In genomic region chr9:66886366-66886765, GRCm38 (mm10) we compare ENCODE assay signal across 14 mouse cellular contexts. TPM values are rescaled to one million over a fixed set of nuclear protein-coding genes. Genes with fewer than 3 reads are reported as not detected.
DNase-seq lines count a peak whose midpoint lies in the region; ATAC-seq and TF ChIP-seq lines count a peak whose summit lies in the region.
"Had no signal": no experiment of that assay in that cellular context is flagged by ENCODE, and none has a peak within 500 bp of the region (broad histone marks: within the 10 kb centered on the region; RNA-seq: fewer than 3 reads in every experiment).

No protein-coding gene starts in this region.

- ATAC-seq in forebrain, embryonic 11.5 days (replicated peaks; ENCODE audit: low FRiP score), result no peak
- ATAC-seq in midbrain, embryonic 15.5 days (replicated peaks), result no peak
- ATAC-seq in intestine, postnatal 0 days, result peak; percentile 41; the same call in 1 of the 2 replicates
- ATAC-seq in stomach, embryonic 16.5 days (ENCODE audit: insufficient read depth, low FRiP score), result no peak

- no peak for TF ChIP-seq CTCF in intestine, postnatal 0 days (IDR thresholded peaks at IDR 0.05; ENCODE audit: low read depth)

- H3K4me1 ChIP-seq in forebrain, embryonic 10.5 days, result peaks cover 59% of the 10 kb centered on the region
- H3K4me1 ChIP-seq in forebrain, embryonic 11.5 days (replicated peaks; ENCODE audit: control insufficient read depth, insufficient read depth, low read length), result peaks cover 15% of the 10 kb centered on the region
- H3K4me1 ChIP-seq in midbrain, embryonic 10.5 days, result peaks cover 38% of the 10 kb centered on the region
- H3K4me1 ChIP-seq in midbrain, embryonic 15.5 days, result peaks cover 23% of the 10 kb centered on the region
- H3K4me1 ChIP-seq in intestine, postnatal 0 days (replicated peaks; ENCODE audit: control insufficient read depth, insufficient read depth, low read length), result peaks cover 14% of the 10 kb centered on the region; the same call in 1 of the 2 replicates
- H3K4me1 ChIP-seq in stomach, embryonic 16.5 days (ENCODE audit: control insufficient read depth, insufficient read depth, low read length), result peaks cover 21% of the 10 kb centered on the region; the same call in 1 of the 2 replicates

- 25% methylated on average over 3 of the region's 3 CpGs for WGBS in forebrain, embryonic 10.5 days
- 30% methylated on average over 3 of the region's 3 CpGs for WGBS in forebrain, embryonic 11.5 days
- 20% methylated on average over 3 of the region's 3 CpGs for WGBS in midbrain, embryonic 10.5 days
- 15% methylated on average over 3 of the region's 3 CpGs for WGBS in midbrain, embryonic 15.5 days
- WGBS in intestine, postnatal 0 days, result 33% methylated on average over 3 of the region's 3 CpGs
- 35% methylated on average over 3 of the region's 3 CpGs for WGBS in stomach, embryonic 16.5 days

- H3K36me3 ChIP-seq in forebrain, embryonic 10.5 days (replicated peaks), result no peaks in the 10 kb centered on the region
- H3K36me3 ChIP-seq in forebrain, embryonic 11.5 days (ENCODE audit: control insufficient read depth, insufficient read depth, low read length), result no peaks in the 10 kb centered on the region
- peaks cover 5% of the 10 kb centered on the region; the same call in 1 of the 2 replicates for H3K36me3 ChIP-seq in midbrain, embryonic 10.5 days
- H3K36me3 ChIP-seq in midbrain, embryonic 15.5 days (replicated peaks), result no peaks in the 10 kb centered on the region
- no peaks in the 10 kb centered on the region for H3K36me3 ChIP-seq in intestine, postnatal 0 days (ENCODE audit: control insufficient read depth, insufficient read depth)
- no peaks in the 10 kb centered on the region for H3K36me3 ChIP-seq in stomach, embryonic 16.5 days (ENCODE audit: control insufficient read depth, insufficient read depth, low read length)

- no peak overlapping the region for H3K4me3 ChIP-seq in forebrain, embryonic 10.5 days
- no peak overlapping the region for H3K4me3 ChIP-seq in forebrain, embryonic 11.5 days (ENCODE audit: low read depth, low read length)
- H3K4me3 ChIP-seq in midbrain, embryonic 10.5 days, result no peak overlapping the region
- H3K4me3 ChIP-seq in midbrain, embryonic 15.5 days, result no peak overlapping the region
- H3K4me3 ChIP-seq in intestine, postnatal 0 days (ENCODE audit: low read depth, low read length), result no peak overlapping the region
- H3K4me3 ChIP-seq in stomach, embryonic 16.5 days (replicated peaks; ENCODE audit: low read length), result no peak overlapping the region
- H3K4me3 ChIP-seq: heart, adult 2 months had no signal

- 0 out of 2 replicates have a peak overlapping the region, but pooled peaks have one; percentile 8 for H3K27ac ChIP-seq in forebrain, embryonic 10.5 days
- no peak overlapping the region for H3K27ac ChIP-seq in forebrain, embryonic 11.5 days (ENCODE audit: low read depth, low read length)
- 0 out of 2 replicates have a peak overlapping the region, but pooled peaks have one; percentile 20 for H3K27ac ChIP-seq in midbrain, embryonic 10.5 days (replicated peaks)
- no peak overlapping the region for H3K27ac ChIP-seq in midbrain, embryonic 15.5 days
- H3K27ac ChIP-seq in intestine, postnatal 0 days (ENCODE audit: low read depth, low read length), result peak overlapping the region; percentile 41; the same call in 1 of the 2 replicates
- H3K27ac ChIP-seq in stomach, embryonic 16.5 days (ENCODE audit: low read length), result no peak overlapping the region
- H3K27ac ChIP-seq: heart, adult 2 months had no signal

- H3K9ac ChIP-seq in forebrain, embryonic 11.5 days (ENCODE audit: low read length), result no peak overlapping the region
- H3K9ac ChIP-seq in midbrain, embryonic 15.5 days, result no peak overlapping the region
- H3K9ac ChIP-seq in intestine, postnatal 0 days (ENCODE audit: low read depth, low read length), result no peak overlapping the region
- 0 out of 2 replicates have a peak overlapping the region, but pooled peaks have one; percentile 14 for H3K9ac ChIP-seq in stomach, embryonic 16.5 days (ENCODE audit: low read length)

- peaks cover 2% of the 10 kb centered on the region; the same call in 1 of the 2 replicates for H3K9me3 ChIP-seq in forebrain, embryonic 10.5 days
- H3K9me3 ChIP-seq in forebrain, embryonic 11.5 days (ENCODE audit: control insufficient read depth, low read length), result no peaks in the 10 kb centered on the region
- no peaks in the 10 kb centered on the region for H3K9me3 ChIP-seq in midbrain, embryonic 10.5 days (replicated peaks)
- no peaks in the 10 kb centered on the region for H3K9me3 ChIP-seq in midbrain, embryonic 15.5 days
- no peaks in the 10 kb centered on the region for H3K9me3 ChIP-seq in intestine, postnatal 0 days (ENCODE audit: control insufficient read depth)
- no peaks in the 10 kb centered on the region for H3K9me3 ChIP-seq in stomach, embryonic 16.5 days (replicated peaks; ENCODE audit: control insufficient read depth, low read length)

- H3K4me2 ChIP-seq in forebrain, embryonic 11.5 days (ENCODE audit: low read depth, low read length, severe bottlenecking), result no peak overlapping the region
- H3K4me2 ChIP-seq in midbrain, embryonic 15.5 days, result no peak overlapping the region
- no peak overlapping the region for H3K4me2 ChIP-seq in intestine, postnatal 0 days (replicated peaks; ENCODE audit: low read depth)
- no peak overlapping the region for H3K4me2 ChIP-seq in stomach, embryonic 16.5 days (ENCODE audit: low read depth, low read length)

- H3K27me3 ChIP-seq in forebrain, embryonic 10.5 days (ENCODE audit: poor library complexity, severe bottlenecking), result no peaks in the 10 kb centered on the region
- no peaks in the 10 kb centered on the region for H3K27me3 ChIP-seq in forebrain, embryonic 11.5 days (ENCODE audit: control insufficient read depth, insufficient read depth, low read length)
- no peaks in the 10 kb centered on the region for H3K27me3 ChIP-seq in midbrain, embryonic 10.5 days (ENCODE audit: low read depth, poor library complexity, severe bottlenecking)
- H3K27me3 ChIP-seq in midbrain, embryonic 15.5 days (replicated peaks), result no peaks in the 10 kb centered on the region
- no peaks in the 10 kb centered on the region for H3K27me3 ChIP-seq in intestine, postnatal 0 days (replicated peaks; ENCODE audit: control insufficient read depth, insufficient read depth, low read length)
- no peaks in the 10 kb centered on the region for H3K27me3 ChIP-seq in stomach, embryonic 16.5 days (ENCODE audit: control insufficient read depth, insufficient read depth, low read length)

- DNase-seq in forebrain, embryonic 10.5 days (ENCODE audit: extremely low spot score, low spot score), result no peak
- DNase-seq in forebrain, embryonic 11.5 days (ENCODE audit: low spot score), result no peak
- DNase-seq in midbrain, embryonic 10.5 days (ENCODE audit: low spot score), result no peak
- no peak for DNase-seq in cerebellum, postnatal 25 days
- DNase-seq in thymus, postnatal 25 days, result no peak
- DNase-seq: adrenal gland, adult 8-10 months; cerebellum, postnatal 10 days; kidney, postnatal 36 days; lung, adult 2 months; right cerebral cortex, adult 18-20 months had no signal

RNA-seq across cellular contexts. Expression of gene Rab8b, which starts 33.1 kb away (rescaled TPM):
- polyA plus RNA-seq in forebrain, embryonic 10.5 days (2016; fragmentation: Nextera tagmentation; extraction: Ambion mirVana), result 33.4 and 34.0 TPM in 2 replicates
- polyA plus RNA-seq in forebrain, embryonic 11.5 days (2014; fragmentation: Nextera tagmentation; extraction: Ambion mirVana), result 44.1 and 51.7 TPM in 2 replicates
- 26.7 and 32.1 TPM in 2 replicates for polyA plus RNA-seq in midbrain, embryonic 10.5 days (2016; fragmentation: Nextera tagmentation; extraction: Ambion mirVana)
- polyA plus RNA-seq in midbrain, embryonic 15.5 days (2015; fragmentation: Nextera tagmentation; extraction: Ambion mirVana), result 28.5 and 29.0 TPM in 2 replicates
- polyA plus RNA-seq in intestine, postnatal 0 days (2015; fragmentation: Nextera tagmentation; extraction: Ambion mirVana), result 16.2 and 18.9 TPM in 2 replicates
- 27.4 and 28.6 TPM in 2 replicates for polyA plus RNA-seq in stomach, embryonic 16.5 days (2015; fragmentation: Nextera tagmentation; extraction: Ambion mirVana)

RNA-seq across cellular contexts. Expression of gene Aph1c, which starts 51.8 kb away (rescaled TPM):
- 1.00 and 1.5 TPM in 2 replicates for polyA plus RNA-seq in forebrain, embryonic 10.5 days (2016; fragmentation: Nextera tagmentation; extraction: Ambion mirVana)
- 2.2 and 3.2 TPM in 2 replicates for polyA plus RNA-seq in forebrain, embryonic 11.5 days (2014; fragmentation: Nextera tagmentation; extraction: Ambion mirVana)
- 1.1 and 1.4 TPM in 2 replicates for polyA plus RNA-seq in midbrain, embryonic 10.5 days (2016; fragmentation: Nextera tagmentation; extraction: Ambion mirVana)
- 2.6 and 3.2 TPM in 2 replicates for polyA plus RNA-seq in midbrain, embryonic 15.5 days (2015; fragmentation: Nextera tagmentation; extraction: Ambion mirVana)
- polyA plus RNA-seq in intestine, postnatal 0 days (2015; fragmentation: Nextera tagmentation; extraction: Ambion mirVana), result 36.8 and 44.0 TPM in 2 replicates
- 4.0 and 5.2 TPM in 2 replicates for polyA plus RNA-seq in stomach, embryonic 16.5 days (2015; fragmentation: Nextera tagmentation; extraction: Ambion mirVana)

RNA-seq across cellular contexts. Expression of gene Rps27l, which starts 59.5 kb away (rescaled TPM):
- 818 and 845 TPM in 2 replicates for polyA plus RNA-seq in forebrain, embryonic 10.5 days (2016; fragmentation: Nextera tagmentation; extraction: Ambion mirVana)
- polyA plus RNA-seq in forebrain, embryonic 11.5 days (2014; fragmentation: Nextera tagmentation; extraction: Ambion mirVana), result 624 and 676 TPM in 2 replicates
- 659 and 790 TPM in 2 replicates for polyA plus RNA-seq in midbrain, embryonic 10.5 days (2016; fragmentation: Nextera tagmentation; extraction: Ambion mirVana)
- polyA plus RNA-seq in midbrain, embryonic 15.5 days (2015; fragmentation: Nextera tagmentation; extraction: Ambion mirVana), result 179 and 197 TPM in 2 replicates
- polyA plus RNA-seq in intestine, postnatal 0 days (2015; fragmentation: Nextera tagmentation; extraction: Ambion mirVana), result 712 and 778 TPM in 2 replicates
- 713 and 839 TPM in 2 replicates for polyA plus RNA-seq in stomach, embryonic 16.5 days (2015; fragmentation: Nextera tagmentation; extraction: Ambion mirVana)

Comparison
In these comparisons a context has a peak if more than half of its experiments do, and no peak if none do; other contexts are left out.
1. H3K27ac ChIP-seq: peak in forebrain, embryonic 10.5 days (single experiment), midbrain, embryonic 10.5 days (single experiment) and intestine, postnatal 0 days (single experiment); none in forebrain, embryonic 11.5 days (single experiment), midbrain, embryonic 15.5 days (single experiment) and stomach, embryonic 16.5 days (single experiment).